ENCODE assay signal across 23 mouse cellular contexts in genomic region chr10:75273020-75273419, GRCm38 (mm10). TPM values are rescaled to one million over a fixed set of nuclear protein-coding genes. Genes with fewer than 3 reads are reported as not detected.
DNase-seq lines count a peak whose midpoint lies in the region; ATAC-seq and TF ChIP-seq lines count a peak whose summit lies in the region.
"Had no signal": no experiment of that assay in that cellular context is flagged by ENCODE, and none has a peak within 500 bp of the region (broad histone marks: within the 10 kb centered on the region; RNA-seq: fewer than 3 reads in every experiment).

No protein-coding gene starts in this region.

- no peak for ATAC-seq in heart, embryonic 13.5 days (ENCODE audit: extremely low read depth, insufficient number of reproducible peaks, low FRiP score, low TSS enrichment)
- ATAC-seq in liver, embryonic 15.5 days (ENCODE audit: insufficient read depth): 0 out of 2 replicates have a peak, but pooled peaks have one; percentile 12
- ATAC-seq in midbrain, postnatal 0 days (ENCODE audit: low FRiP score): no peak
- ATAC-seq: forebrain, embryonic 16.5 days; hindbrain, embryonic 16.5 days; intestine, postnatal 0 days; Patski had no signal

- no peak for DNase-seq in heart, postnatal 36 days
- DNase-seq in 416B (ENCODE audit: low read depth) (peak; percentile 75), MN1 (ENCODE audit: low spot score) (no peak)
- DNase-seq in c-Kit-positive CD71-positive TER-119-negative erythroid progenitor cells, embryonic 14.5 days (ENCODE audit: low read depth): peak; percentile 50
- no peak for DNase-seq in midbrain, postnatal 0 days (ENCODE audit: low spot score)
- no peak for DNase-seq in kidney, postnatal 4 days
- DNase-seq: adrenal gland, postnatal 10 days; cerebellum, adult 11 months; cerebellum, postnatal 14 days; embryo, embryonic 11 days; gastrocnemius, postnatal 36 days; lung, embryonic 14.5 days; midbrain, embryonic 14.5 days had no signal

- 22% methylated on average over 4 of the region's 4 CpGs for WGBS in heart, embryonic 13.5 days
- WGBS in liver, embryonic 15.5 days (ENCODE audit: insufficient replicate concordance): 27% methylated on average over 4 of the region's 4 CpGs
- 93% methylated on average over 4 of the region's 4 CpGs for WGBS in midbrain, postnatal 0 days

- H3K9ac ChIP-seq in heart, embryonic 13.5 days: peak overlapping the region; percentile 5; the same call in 1 of the 2 replicates
- H3K9ac ChIP-seq in liver, embryonic 15.5 days: no peak overlapping the region
- no peak overlapping the region for H3K9ac ChIP-seq in midbrain, postnatal 0 days (replicated peaks; ENCODE audit: low read length, poor library complexity, severe bottlenecking)
- H3K9ac ChIP-seq: embryonic facial prominence, embryonic 15.5 days; kidney, embryonic 15.5 days; limb, embryonic 12.5 days; lung, embryonic 14.5 days had no signal

- H3K4me2 ChIP-seq in heart, embryonic 13.5 days: no peak overlapping the region
- H3K4me2 ChIP-seq in liver, embryonic 15.5 days: no peak overlapping the region
- no peak overlapping the region for H3K4me2 ChIP-seq in midbrain, postnatal 0 days (ENCODE audit: low read depth, low read length, poor library complexity, severe bottlenecking)
- H3K4me2 ChIP-seq: embryonic facial prominence, embryonic 15.5 days; kidney, embryonic 15.5 days; limb, embryonic 12.5 days; lung, embryonic 14.5 days had no signal

- H3K4me3 ChIP-seq in heart, embryonic 13.5 days: no peak overlapping the region
- no peak overlapping the region for H3K4me3 ChIP-seq in liver, embryonic 15.5 days (replicated peaks)
- no peak overlapping the region for H3K4me3 ChIP-seq in midbrain, postnatal 0 days (ENCODE audit: low read depth, low read length)
- H3K4me3 ChIP-seq: embryonic facial prominence, embryonic 15.5 days; kidney, embryonic 15.5 days; limb, embryonic 12.5 days had no signal

- no peak for TF ChIP-seq CTCF in midbrain, postnatal 0 days (IDR thresholded peaks at IDR 0.05)

- H3K4me1 ChIP-seq in heart, embryonic 13.5 days: peaks cover 10% of the 10 kb centered on the region
- no peaks in the 10 kb centered on the region for H3K4me1 ChIP-seq in liver, embryonic 15.5 days (replicated peaks)
- H3K4me1 ChIP-seq in midbrain, postnatal 0 days (ENCODE audit: insufficient read depth, low read length): no peaks in the 10 kb centered on the region
- H3K4me1 ChIP-seq: embryonic facial prominence, embryonic 15.5 days; kidney, embryonic 15.5 days; limb, embryonic 12.5 days had no signal

- peaks cover 72% of the 10 kb centered on the region for H3K36me3 ChIP-seq in heart, embryonic 13.5 days
- peaks cover 41% of the 10 kb centered on the region for H3K36me3 ChIP-seq in liver, embryonic 15.5 days (replicated peaks)
- H3K36me3 ChIP-seq in midbrain, postnatal 0 days (ENCODE audit: insufficient read depth, low read length): peaks cover 24% of the 10 kb centered on the region

- no peaks in the 10 kb centered on the region for H3K9me3 ChIP-seq in heart, embryonic 13.5 days
- no peaks in the 10 kb centered on the region for H3K9me3 ChIP-seq in liver, embryonic 15.5 days (replicated peaks)
- no peaks in the 10 kb centered on the region for H3K9me3 ChIP-seq in midbrain, postnatal 0 days (ENCODE audit: low read length)
- H3K9me3 ChIP-seq: embryonic facial prominence, embryonic 15.5 days; kidney, embryonic 15.5 days; limb, embryonic 12.5 days had no signal

- H3K27ac ChIP-seq in heart, embryonic 13.5 days (replicated peaks): peak overlapping the region; percentile 16; the same call in 1 of the 2 replicates
- H3K27ac ChIP-seq in liver, embryonic 15.5 days (replicated peaks): no peak overlapping the region
- H3K27ac ChIP-seq in midbrain, postnatal 0 days (ENCODE audit: low read depth, low read length): no peak overlapping the region
- H3K27ac ChIP-seq: embryonic facial prominence, embryonic 15.5 days; kidney, embryonic 15.5 days; limb, embryonic 12.5 days; stomach, postnatal 0 days had no signal

- intact Hi-C loops in heart, postnatal 36 days (cut with DNase I): no loop called here

- H3K27me3 ChIP-seq in heart, embryonic 13.5 days (replicated peaks): no peaks in the 10 kb centered on the region
- no peaks in the 10 kb centered on the region for H3K27me3 ChIP-seq in liver, embryonic 15.5 days
- no peaks in the 10 kb centered on the region for H3K27me3 ChIP-seq in midbrain, postnatal 0 days (ENCODE audit: insufficient read depth, low read length)
- H3K27me3 ChIP-seq: embryonic facial prominence, embryonic 15.5 days; kidney, embryonic 15.5 days; limb, embryonic 12.5 days; Patski had no signal

RNA-seq across cellular contexts. Expression of gene Adora2a, which starts 43.7 kb away (rescaled TPM):
- 3.4 and 4.6 TPM in 2 replicates for polyA plus RNA-seq in heart, embryonic 13.5 days (2015; fragmentation: Nextera tagmentation; extraction: Ambion mirVana)
- 10 to 100 TPM in 1 of 2 experiments, 1 to 10 TPM in 1; 9.2 to 16.7 TPM for total RNA-seq in heart, postnatal 36 days (2021)
- polyA plus RNA-seq in liver, embryonic 15.5 days (2015; fragmentation: Nextera tagmentation; extraction: Ambion mirVana): 1.4 and 1.8 TPM in 2 replicates
- 4.3 and 11.7 TPM in 2 replicates for total RNA-seq in midbrain, postnatal 0 days (2014; rRNA removed)
- polyA plus RNA-seq in midbrain, postnatal 0 days (2015; fragmentation: Nextera tagmentation; extraction: Ambion mirVana): 1.7 and 1.9 TPM in 2 replicates

Comparison
In these comparisons a context has a peak if more than half of its experiments do, and no peak if none do; other contexts are left out.
1. DNase-seq: peak in 416B (single experiment) and c-Kit-positive CD71-positive TER-119-negative erythroid progenitor cells, embryonic 14.5 days (single experiment); none in heart, postnatal 36 days (0 of 2), MN1 (single experiment), midbrain, postnatal 0 days (single experiment) and kidney, postnatal 4 days (0 of 2).